Mouse (Mus musculus) lung, postnatal 4 days (tissue): ENCODE results near the gene Mcrs1.
"Not testable (repeated sequence)": the region's sequence is repeated elsewhere in the genome, so short reads cannot be mapped to it uniquely, and the experiment has no call there.

Experiments
- DNase-seq, 2 experiments: peaks; one replicate each; pipeline ENCODE4 v3.0.0; 2021

The Mcrs1 gene

GRCm38 (mm10) chr15:99249938-99250337 lies 1.8 kb downstream of the Mcrs1 start:
- no peak for DNase-seq

GRCm38 (mm10) chr15:99248972-99249371 lies 2.8 kb downstream of the Mcrs1 start:
- no peak for DNase-seq

- not testable (repeated sequence) for DNase-seq
Measured at GRCm38 (mm10) chr15:99246736-99247135, 5.0 kb downstream of the Mcrs1 start.

- no peak for DNase-seq
Measured at GRCm38 (mm10) chr15:99242045-99242444, 9.7 kb downstream of the Mcrs1 start.

- DNase-seq: no peak
Measured at GRCm38 (mm10) chr15:99241249-99241648, 10.5 kb downstream of the Mcrs1 start.

- DNase-seq: no peak
Measured at GRCm38 (mm10) chr15:99240129-99240528, 11.6 kb downstream of the Mcrs1 start.

- no peak for DNase-seq
Measured at GRCm38 (mm10) chr15:99238006-99238405, 13.8 kb downstream of the Mcrs1 start.

- DNase-seq: no peak
Measured at GRCm38 (mm10) chr15:99234326-99235010, 17.3 kb downstream of the Mcrs1 start.

GRCm38 (mm10) chr15:99233719-99234118 lies 18.0 kb downstream of the Mcrs1 start:
- DNase-seq: no peak

- no peak for DNase-seq
Measured at GRCm38 (mm10) chr15:99231998-99232397, 19.8 kb downstream of the Mcrs1 start.

GRCm38 (mm10) chr15:99226090-99226489 lies 25.7 kb downstream of the Mcrs1 start:
- no peak for DNase-seq

GRCm38 (mm10) chr15:99225081-99225810 lies 26.5 kb downstream of the Mcrs1 start:
- DNase-seq: peak in 1 of 2 experiments; percentile 45

GRCm38 (mm10) chr15:99224208-99224911 lies 27.4 kb downstream of the Mcrs1 start, which contains the start of gene Kcnh3:
Kcnh3 (plus strand) TSS chr15:99224861.
- peak; percentile 65 to 67 for DNase-seq

- peak; percentile 44 to 45 for DNase-seq
Measured at GRCm38 (mm10) chr15:99223585-99224207, 28.1 kb downstream of the Mcrs1 start.

- no peak for DNase-seq
Measured at GRCm38 (mm10) chr15:99222794-99223584, 28.8 kb downstream of the Mcrs1 start.

GRCm38 (mm10) chr15:99221315-99221952 lies 30.3 kb downstream of the Mcrs1 start:
- no peak for DNase-seq

- DNase-seq: no peak
Measured at GRCm38 (mm10) chr15:99217630-99218029, 34.1 kb downstream of the Mcrs1 start.

GRCm38 (mm10) chr15:99215741-99216463 lies 35.9 kb downstream of the Mcrs1 start:
- no peak for DNase-seq

- peak in 1 of 2 experiments; percentile 27 for DNase-seq
Measured at GRCm38 (mm10) chr15:99214941-99215340, 36.8 kb downstream of the Mcrs1 start.

- no peak for DNase-seq
Measured at GRCm38 (mm10) chr15:99213183-99213582, 38.6 kb downstream of the Mcrs1 start.

GRCm38 (mm10) chr15:99205959-99206358 lies 45.8 kb downstream of the Mcrs1 start:
- no peak for DNase-seq
